Mouse (Mus musculus) lung, adult 2 months (tissue): ENCODE data around the gene Mansc4. TPM values are rescaled to one million over a fixed set of nuclear protein-coding genes. Genes with fewer than 3 reads are reported as not detected.

ENCODE experiments used
- DNase-seq: peaks from one replicate; pipeline ENCODE4 v3.0.0; 2022
- H3K4me1 ChIP-seq: fragments of 200-500 bp; 2 replicates; pipeline ENCODE4 v1.6.1; 2011; ENCODE audit warnings: low read length; ENCODE audit not compliant: control insufficient read depth, insufficient read depth
- H3K4me3 ChIP-seq: fragments of 200-500 bp; replicated peaks from 2 replicates; pipeline ENCODE3; 2011; ENCODE audit warnings: low read depth, mild to moderate bottlenecking, control low read depth, low read length; ENCODE audit errors: extremely low read depth
- CTCF ChIP-seq: fragments of 200-500 bp; IDR thresholded peaks from 2 replicates; pipeline ENCODE4 v1.5.1; 2011; ENCODE audit warnings: mild to moderate bottlenecking, low read length, control low read depth; ENCODE audit not compliant: insufficient read depth
- POLR2A ChIP-seq: fragments of 200-500 bp; IDR thresholded peaks from 2 replicates; pipeline ENCODE4 v1.6.1; 2011; ENCODE audit warnings: low read depth, mild to moderate bottlenecking, control low read depth, low read length, borderline replicate concordance; ENCODE audit errors: extremely low read depth
- WGBS: fragments of 180-500 bp; shearing (Covaris S2); methylation state at CpG from one replicate; pipeline ENCODE4 v1.1.7; 2018; 5-methylcytosine and 5-hydroxymethylcytosine counted together
- polyA plus RNA-seq: library from polyadenylated mRNA; depleted of rRNA; stranded (reverse); fragments of >200 nt; gene quantifications from 2 replicates; pipeline ENCODE4 v1.2.3, GENCODE M21; 2012

The Mansc4 gene
- polyA plus RNA-seq, 1 experiment = 0.65 TPM

- 57% methylated on average over 19 of the region's 19 CpGs for WGBS
- H3K4me1 ChIP-seq = peaks cover 3% of the 10 kb centered on the region; the same call in 1 of the 2 replicates
- DNase-seq = no peak
- peak overlapping the region; percentile 49 for H3K4me3 ChIP-seq
- TF ChIP-seq CTCF (no peak), POLR2A (no peak)
Observed at GRCm38 (mm10) chr6:147099458-147100277, 12.8 kb upstream of the Mansc4 start.

DNA sequence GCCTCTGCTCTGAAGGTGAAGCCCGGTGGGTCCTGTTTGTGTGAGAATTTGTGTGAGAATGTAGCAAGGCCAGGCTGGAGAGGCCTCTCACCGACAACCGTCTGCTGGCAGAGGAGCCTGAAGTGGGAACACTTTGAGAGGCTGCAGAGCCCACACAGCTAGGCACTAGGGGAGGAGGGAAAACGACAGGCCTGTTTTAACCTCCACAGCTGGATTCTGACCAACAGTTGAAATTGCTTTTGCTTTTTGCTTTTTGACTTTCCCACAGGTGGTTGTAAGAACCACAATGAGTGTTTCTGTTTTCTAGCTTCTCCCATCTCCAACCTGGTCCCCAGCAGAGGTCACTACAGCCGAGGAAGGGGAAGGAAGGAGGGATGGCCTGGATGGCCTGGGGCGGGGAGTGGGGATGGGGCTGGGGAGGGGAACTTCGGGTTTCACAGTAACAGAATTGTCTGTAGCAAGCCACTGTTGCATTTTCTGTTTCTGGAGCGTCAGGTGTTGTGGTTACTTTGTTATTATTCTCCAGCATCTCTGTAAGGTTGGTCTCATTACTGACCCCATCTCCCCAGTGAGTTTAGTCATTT, 10.6 kb upstream of the Mansc4 start:
- TF ChIP-seq POLR2A (no peak), CTCF (no peak)
- peaks cover 8% of the 10 kb centered on the region; the same call in 1 of the 2 replicates for H3K4me1 ChIP-seq
- DNase-seq = no peak
- 59% methylated on average over 8 of the region's 8 CpGs for WGBS
- no peak overlapping the region for H3K4me3 ChIP-seq

DNA sequence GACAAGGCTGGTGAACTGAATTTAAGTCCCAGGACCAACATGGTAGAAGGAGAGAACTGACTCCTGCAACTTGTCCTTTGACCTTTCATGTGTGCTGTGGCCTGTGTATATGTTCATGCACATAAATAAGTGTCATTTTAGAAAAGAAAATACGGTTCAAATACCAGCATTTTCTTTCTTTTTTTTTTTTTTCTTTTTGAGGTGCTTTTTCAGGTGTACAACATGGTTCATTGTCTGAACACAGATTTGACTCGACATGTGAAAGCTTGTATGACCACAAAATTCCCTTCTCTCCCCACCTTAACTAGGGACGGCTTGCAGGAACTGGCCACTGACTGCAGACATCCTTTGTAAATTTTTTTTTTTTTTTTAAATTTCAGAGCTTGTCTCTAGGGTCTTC, 10.1 kb upstream of the Mansc4 start:
- WGBS = 77% methylated on average over 3 of the region's 3 CpGs
- DNase-seq = no peak
- Histone ChIP-seq H3K4me3 (no peak overlapping the region), H3K4me1 (peaks cover 12% of the 10 kb centered on the region)
- no peak for TF ChIP-seq POLR2A
- TF ChIP-seq CTCF = no peak

GRCm38 (mm10) chr6:147096109-147096508, 9.3 kb upstream of the Mansc4 start:
- TF ChIP-seq POLR2A (no peak), CTCF (no peak)
- DNase-seq = no peak
- 93% methylated on average over 4 of the region's 4 CpGs for WGBS
- peaks cover 12% of the 10 kb centered on the region for H3K4me1 ChIP-seq
- no peak overlapping the region for H3K4me3 ChIP-seq

- Histone ChIP-seq H3K4me1 (peaks cover 15% of the 10 kb centered on the region), H3K4me3 (no peak overlapping the region)
- TF ChIP-seq POLR2A = no peak
- no peak for TF ChIP-seq CTCF
- WGBS = 83% methylated on average over 7 of the region's 7 CpGs
- DNase-seq = no peak
Observed at GRCm38 (mm10) chr6:147094771-147095170, 7.9 kb upstream of the Mansc4 start.

GRCm38 (mm10) chr6:147092136-147092535, 5.3 kb upstream of the Mansc4 start:
- peaks cover 12% of the 10 kb centered on the region for H3K4me1 ChIP-seq
- peak overlapping the region; percentile 95 for H3K4me3 ChIP-seq
- TF ChIP-seq CTCF (no peak), POLR2A (no peak)
- WGBS = 2% methylated on average over 15 of the region's 15 CpGs
- DNase-seq = peak; percentile 21

DNA sequence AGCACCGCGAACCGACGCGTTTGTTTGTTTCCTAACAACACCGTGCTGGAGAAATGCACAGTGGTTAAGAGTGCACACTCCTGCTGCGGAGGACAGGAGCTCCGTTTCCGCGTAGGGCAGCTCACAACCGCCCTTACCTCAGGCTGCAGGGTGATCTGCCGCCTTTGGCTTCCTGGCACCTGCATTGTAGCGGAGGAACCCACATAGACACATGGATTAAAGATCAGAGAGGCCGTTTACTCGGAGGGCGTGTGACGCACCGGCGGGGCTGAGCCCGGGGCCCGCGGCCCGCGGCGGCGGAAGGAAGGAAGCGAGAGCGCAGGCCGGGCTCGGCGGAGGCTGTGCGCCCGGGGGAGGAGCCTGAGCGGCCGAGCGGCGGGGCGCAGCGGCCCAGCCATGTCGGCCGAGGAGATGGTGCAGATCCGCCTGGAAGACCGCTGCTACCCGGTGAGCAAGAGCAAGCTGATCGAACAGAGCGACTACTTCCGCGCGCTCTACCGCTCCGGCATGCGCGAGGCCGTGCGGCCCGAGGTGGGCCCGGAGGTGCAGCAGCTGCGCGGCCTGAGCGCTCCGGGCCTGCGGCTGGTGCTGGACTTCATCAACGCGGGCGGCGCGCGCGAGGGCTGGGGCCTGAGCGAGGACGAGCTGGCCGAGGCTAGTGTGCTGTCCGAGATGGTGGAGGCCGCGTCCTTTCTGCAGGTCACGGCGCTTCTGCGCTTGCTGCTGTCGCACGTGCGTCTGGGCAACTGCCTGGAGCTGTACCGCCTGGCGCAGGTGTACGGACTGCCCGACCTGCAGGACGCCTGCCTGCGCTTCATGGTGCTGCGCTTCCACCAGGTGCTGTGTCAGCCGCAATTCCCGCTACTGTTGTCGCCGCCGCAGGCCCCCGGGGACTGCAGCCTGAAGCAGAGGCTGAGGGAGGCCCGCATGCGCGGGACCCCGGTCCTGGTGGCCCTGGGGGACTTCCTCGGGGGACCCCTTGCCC, 4.6 kb upstream of the Mansc4 start, which contains the start of gene Klhl42:
Klhl42 (plus strand) TSS at position 244 of the 985 bp plus-strand sequence.
- TF ChIP-seq POLR2A = peak; percentile 87
- no peak for TF ChIP-seq CTCF
- WGBS = under 1% methylated on average over 99 of the region's 99 CpGs
- H3K4me1 ChIP-seq = peaks cover 12% of the 10 kb centered on the region
- peak within 1 kb of the TSS; percentile 95 for H3K4me3 ChIP-seq
- peak; percentile 81 for DNase-seq

DNA sequence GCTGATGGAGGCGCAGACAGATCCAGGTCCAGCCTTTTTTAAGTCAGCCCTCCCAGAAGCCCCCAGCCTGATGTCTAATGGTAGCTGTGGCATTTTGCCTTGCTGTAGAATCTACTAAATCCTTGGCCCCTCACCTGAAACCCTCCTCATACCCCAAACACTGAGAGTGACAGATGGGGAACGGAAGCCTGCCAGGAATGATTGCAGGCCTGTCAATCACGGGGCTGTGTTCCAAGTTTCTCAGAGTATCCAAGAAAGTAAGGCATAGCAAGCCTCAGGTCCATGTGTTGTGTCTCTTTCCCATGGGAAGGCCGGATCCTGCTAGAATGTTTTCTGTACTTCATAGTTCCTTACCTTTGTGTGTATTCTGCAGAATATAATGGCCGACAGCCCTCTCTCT, 3.4 kb upstream of the Mansc4 start:
- H3K4me3 ChIP-seq = no peak overlapping the region
- no peak for DNase-seq
- H3K4me1 ChIP-seq = peaks cover 12% of the 10 kb centered on the region
- 80% methylated on average over 5 of the region's 5 CpGs for WGBS
- TF ChIP-seq POLR2A (no peak), CTCF (no peak)

- Histone ChIP-seq H3K4me1 (peaks cover 12% of the 10 kb centered on the region), H3K4me3 (no peak overlapping the region)
- 77% methylated on average over 3 of the region's 3 CpGs for WGBS
- TF ChIP-seq POLR2A = no peak
- no peak for TF ChIP-seq CTCF
- no peak for DNase-seq
Observed at GRCm38 (mm10) chr6:147088517-147088916, 1.7 kb upstream of the Mansc4 start.
